Mouse (Mus musculus): ENCODE results near the gene Tia1. TPM values are rescaled to one million over a fixed set of nuclear protein-coding genes. Genes with fewer than 3 reads are reported as not detected.
"Not testable (repeated sequence)": the region's sequence is repeated elsewhere in the genome, so short reads cannot be mapped to it uniquely, and the experiment has no call there.

Gene Tia1
- polyA plus RNA-seq, 1 experiment from 2014 or later, result 165 TPM

DNA sequence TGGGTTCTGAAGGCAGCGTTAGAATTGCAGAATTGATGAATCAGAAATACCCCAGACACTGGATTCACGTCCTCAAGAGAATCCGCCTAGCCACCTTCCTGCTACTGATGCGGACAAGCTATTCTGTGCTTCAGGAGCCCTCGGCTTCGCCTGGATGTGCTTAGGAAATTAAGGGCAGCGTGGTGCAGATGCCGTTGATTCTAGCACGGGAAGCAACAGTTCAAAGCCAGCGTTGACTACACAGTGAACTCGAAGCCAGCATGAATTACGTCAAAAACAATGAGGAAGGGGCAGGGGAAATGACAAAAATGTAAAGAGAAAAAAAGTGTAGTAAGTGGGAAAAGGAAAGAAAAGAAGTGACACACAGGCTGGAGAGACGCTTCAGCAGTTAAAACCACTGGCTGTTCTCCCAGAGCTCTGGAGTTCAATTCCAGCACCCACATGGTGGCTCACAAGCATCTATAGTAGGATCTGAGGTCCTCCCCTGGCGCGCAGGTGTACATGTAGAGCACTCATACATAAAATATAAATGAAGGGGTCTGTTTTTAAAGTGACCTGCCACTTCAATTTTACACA is 33.2 kb upstream of the Tia1 start, which contains the start of gene Snrpg:
Gene Snrpg, plus strand, starts transcription at position 541 of the 576 bp plus-strand sequence.
- H3K36me3 ChIP-seq, result peaks cover 15% of the 10 kb centered on the region
- WGBS, result 15% methylated on average over 15 of the region's 15 CpGs
- no peaks in the 10 kb centered on the region for H3K27me3 ChIP-seq
- peak within 1 kb of the TSS; percentile 82 for H3K4me2 ChIP-seq
- H3K4me1 ChIP-seq, result peaks cover 27% of the 10 kb centered on the region
- H3K4me3 ChIP-seq, result peak within 1 kb of the TSS; percentile 94
- no peak; the same call in 1 of the 2 replicates for ATAC-seq (ENCODE audit: insufficient number of reproducible peaks, low FRiP score, low TSS enrichment, low read depth)
- H3K27ac ChIP-seq, result peak within 1 kb of the TSS; percentile 93
- H3K9ac ChIP-seq, result peak within 1 kb of the TSS; percentile 87
- no peaks in the 10 kb centered on the region for H3K9me3 ChIP-seq

DNA sequence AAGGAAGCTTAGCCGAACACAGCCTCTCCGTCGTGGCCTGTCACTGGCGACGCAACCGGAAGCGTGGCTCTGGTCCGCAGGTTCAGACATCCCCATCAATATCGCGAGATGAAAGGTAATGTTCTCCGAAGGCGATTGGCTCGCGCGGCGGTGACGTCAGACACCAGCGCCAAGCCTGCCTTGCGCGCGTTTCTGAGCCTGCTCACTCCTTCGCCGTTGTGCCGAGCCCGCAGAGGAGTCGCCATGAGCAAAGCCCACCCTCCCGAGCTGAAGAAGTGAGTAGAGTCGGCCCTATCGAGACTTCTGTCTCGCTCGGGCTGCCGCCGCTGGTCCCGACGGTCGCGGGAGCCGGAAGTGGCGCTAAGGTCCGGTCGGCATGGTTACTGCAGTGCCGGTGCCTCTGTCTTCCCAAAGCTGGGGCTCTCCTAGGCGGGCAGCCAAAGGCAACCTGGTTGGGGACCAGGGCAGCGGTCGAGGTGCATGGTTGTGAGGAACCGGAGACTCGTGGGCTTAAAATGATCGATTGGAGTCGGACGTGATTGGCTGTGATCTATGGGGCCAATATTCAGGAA is 32.6 kb upstream of the Tia1 start:
- under 1% methylated on average over 50 of the region's 50 CpGs for WGBS
- H3K27me3 ChIP-seq, result no peaks in the 10 kb centered on the region

DNA sequence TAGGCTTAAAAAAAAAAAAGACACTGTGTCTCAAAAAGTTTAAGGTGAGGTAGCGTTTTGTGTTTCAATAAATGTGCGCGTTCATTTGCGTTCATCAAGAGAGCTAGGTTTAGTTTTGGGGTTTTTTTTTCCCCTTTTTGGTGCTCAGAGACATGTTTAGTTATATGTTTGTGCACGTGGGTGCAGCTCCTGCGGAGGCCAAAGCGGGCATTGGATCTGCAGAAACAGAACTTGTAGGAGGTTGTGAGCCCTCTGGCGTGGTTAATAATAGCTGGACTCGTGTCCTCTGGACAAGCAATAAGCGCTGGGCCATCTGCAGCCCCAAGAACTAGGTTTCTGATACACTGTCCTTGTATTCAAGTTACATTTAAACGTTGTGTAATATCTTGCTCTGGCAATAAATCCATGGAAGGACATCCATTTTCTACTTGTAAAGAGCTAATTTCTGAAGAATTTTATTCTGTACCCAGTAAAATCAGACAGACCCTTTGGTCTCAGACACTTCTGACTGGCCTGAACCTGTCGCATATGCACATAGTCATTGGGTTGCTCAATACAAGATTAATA is 32.0 kb upstream of the Tia1 start:
- H3K27me3 ChIP-seq, result no peaks in the 10 kb centered on the region
- no peaks in the 10 kb centered on the region for H3K9me3 ChIP-seq
- peak overlapping the region; percentile 87 for H3K9ac ChIP-seq
- peak overlapping the region; percentile 93 for H3K27ac ChIP-seq
- peak overlapping the region; percentile 82 for H3K4me2 ChIP-seq
- ATAC-seq (ENCODE audit: insufficient number of reproducible peaks, low FRiP score, low TSS enrichment, low read depth), result no peak
- H3K4me1 ChIP-seq, result peaks cover 18% of the 10 kb centered on the region
- H3K36me3 ChIP-seq, result peaks cover 25% of the 10 kb centered on the region
- peak overlapping the region; percentile 94 for H3K4me3 ChIP-seq
- 3% methylated on average over 12 of the region's 12 CpGs for WGBS

More for the DNA sequence above, 32.6 kb upstream of the Tia1 start:
- Histone ChIP-seq H3K4me3 (peak overlapping the region; percentile 94), H3K9me3 (no peaks in the 10 kb centered on the region), H3K4me2 (peak overlapping the region; percentile 82), H3K36me3 (peaks cover 19% of the 10 kb centered on the region), H3K4me1 (peaks cover 23% of the 10 kb centered on the region), H3K9ac (peak overlapping the region; percentile 87), H3K27ac (peak overlapping the region; percentile 93)
- peak; percentile 93 for ATAC-seq (ENCODE audit: insufficient number of reproducible peaks, low FRiP score, low TSS enrichment, low read depth)

DNA sequence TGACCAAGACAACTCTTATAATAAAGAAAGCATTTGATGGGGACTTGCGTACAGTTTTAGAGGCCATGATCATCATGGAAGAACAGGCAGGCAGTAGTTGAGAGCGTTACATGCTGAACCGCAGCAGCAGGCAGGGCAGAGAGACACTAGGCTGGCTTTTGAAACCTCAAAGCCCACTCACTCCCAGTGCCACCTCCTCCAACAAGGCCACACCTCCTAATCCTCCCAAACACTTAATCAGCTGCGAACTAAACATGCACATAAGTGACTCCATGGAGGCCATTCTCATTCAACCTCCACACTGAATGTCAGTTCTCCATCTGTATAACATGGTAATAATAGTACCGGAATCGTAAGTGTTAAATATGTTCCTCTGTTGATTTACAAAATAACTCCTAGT is 30.5 kb upstream of the Tia1 start:
- 91% methylated on average over 6 of the region's 6 CpGs for WGBS
- Histone ChIP-seq H3K4me1 (peaks cover 17% of the 10 kb centered on the region), H3K4me2 (no peak overlapping the region), H3K9me3 (no peaks in the 10 kb centered on the region), H3K27me3 (no peaks in the 10 kb centered on the region), H3K4me3 (no peak overlapping the region), H3K36me3 (peaks cover 29% of the 10 kb centered on the region), H3K27ac (no peak overlapping the region), H3K9ac (no peak overlapping the region)
- ATAC-seq (ENCODE audit: insufficient number of reproducible peaks, low FRiP score, low TSS enrichment, low read depth), result no peak

DNA sequence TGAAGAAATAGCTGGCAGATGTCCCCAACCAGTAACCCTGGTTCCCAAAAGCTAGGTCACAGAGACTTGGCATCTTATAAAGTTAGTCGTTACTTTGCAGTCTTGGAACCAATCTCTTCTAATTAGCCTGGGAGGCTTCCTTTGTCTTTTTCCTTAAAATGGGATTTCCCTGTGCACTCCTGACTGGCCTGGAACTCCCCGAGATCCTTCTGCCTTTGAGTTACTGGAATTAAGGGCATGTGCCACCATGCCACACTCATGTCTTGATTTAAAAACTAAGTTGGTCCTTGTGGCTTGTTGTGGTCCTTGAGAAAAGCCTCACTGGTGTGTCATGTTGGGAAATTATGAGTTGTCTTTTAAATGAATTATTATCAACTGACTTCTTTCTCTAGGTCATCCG is 25.7 kb upstream of the Tia1 start:
- peaks cover 41% of the 10 kb centered on the region for H3K36me3 ChIP-seq

DNA sequence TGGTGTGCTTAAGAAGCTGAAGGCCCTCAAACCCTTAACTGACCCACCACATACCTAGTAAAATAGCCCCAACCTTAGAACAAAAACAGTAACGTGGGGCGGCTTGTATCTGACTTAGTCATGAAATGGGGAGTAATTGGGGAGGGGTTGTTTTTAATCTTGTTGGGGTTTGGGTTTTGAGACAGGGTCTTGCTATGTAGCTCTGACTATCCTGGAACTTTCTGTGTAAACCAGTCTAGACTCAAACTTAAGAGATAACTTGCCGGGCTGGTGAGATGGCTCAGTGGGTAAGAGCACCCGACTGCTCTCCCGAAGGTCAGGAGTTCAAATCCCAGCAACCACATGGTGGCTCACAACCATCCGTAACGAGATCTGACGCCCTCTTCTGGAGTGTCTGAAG is 23.9 kb upstream of the Tia1 start:
- not testable (repeated sequence) for H3K27me3 ChIP-seq; H3K27ac ChIP-seq; H3K4me2 ChIP-seq; H3K9me3 ChIP-seq; H3K4me1 ChIP-seq; H3K9ac ChIP-seq; ATAC-seq (ENCODE audit: insufficient number of reproducible peaks, low FRiP score, low TSS enrichment, low read depth); H3K4me3 ChIP-seq
- peaks cover 41% of the 10 kb centered on the region for H3K36me3 ChIP-seq
- WGBS, result 71% methylated on average over 8 of the region's 8 CpGs

More for the DNA sequence above, 25.7 kb upstream of the Tia1 start:
- Histone ChIP-seq H3K9me3 (no peaks in the 10 kb centered on the region), H3K4me2 (no peak overlapping the region), H3K27me3 (no peaks in the 10 kb centered on the region), H3K4me3 (no peak overlapping the region), H3K27ac (no peak overlapping the region), H3K9ac (no peak overlapping the region), H3K4me1 (no peaks in the 10 kb centered on the region)
- ATAC-seq (ENCODE audit: insufficient number of reproducible peaks, low FRiP score, low TSS enrichment, low read depth), result no peak
- 89% methylated on average over 3 of the region's 3 CpGs for WGBS

DNA sequence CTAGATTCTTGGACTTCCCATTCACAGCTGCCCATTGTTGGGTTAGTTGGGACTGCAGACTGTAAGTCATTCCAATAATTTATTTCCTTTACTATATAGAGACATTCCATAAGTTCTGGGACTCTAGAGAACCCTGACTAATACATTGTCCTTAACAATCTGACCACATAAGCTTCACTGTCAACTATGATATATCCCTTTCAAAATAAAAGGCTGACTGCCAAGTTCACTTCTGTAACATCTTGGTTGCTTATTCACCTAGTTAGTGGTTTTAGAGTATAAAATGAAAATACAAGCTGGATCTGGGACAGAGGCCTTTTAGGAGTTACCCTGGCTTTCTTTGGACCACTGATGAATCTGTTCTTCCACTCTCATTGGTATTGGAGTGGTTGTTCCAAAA is 21.5 kb upstream of the Tia1 start:
- no peaks in the 10 kb centered on the region for H3K9me3 ChIP-seq
- no peaks in the 10 kb centered on the region for H3K27me3 ChIP-seq
- no peak for ATAC-seq (ENCODE audit: insufficient number of reproducible peaks, low FRiP score, low TSS enrichment, low read depth)
- H3K4me1 ChIP-seq, result no peaks in the 10 kb centered on the region
- no peak overlapping the region for H3K27ac ChIP-seq
- peaks cover 36% of the 10 kb centered on the region for H3K36me3 ChIP-seq
- no peak overlapping the region for H3K9ac ChIP-seq
- no peak overlapping the region for H3K4me3 ChIP-seq
- no peak overlapping the region for H3K4me2 ChIP-seq

DNA sequence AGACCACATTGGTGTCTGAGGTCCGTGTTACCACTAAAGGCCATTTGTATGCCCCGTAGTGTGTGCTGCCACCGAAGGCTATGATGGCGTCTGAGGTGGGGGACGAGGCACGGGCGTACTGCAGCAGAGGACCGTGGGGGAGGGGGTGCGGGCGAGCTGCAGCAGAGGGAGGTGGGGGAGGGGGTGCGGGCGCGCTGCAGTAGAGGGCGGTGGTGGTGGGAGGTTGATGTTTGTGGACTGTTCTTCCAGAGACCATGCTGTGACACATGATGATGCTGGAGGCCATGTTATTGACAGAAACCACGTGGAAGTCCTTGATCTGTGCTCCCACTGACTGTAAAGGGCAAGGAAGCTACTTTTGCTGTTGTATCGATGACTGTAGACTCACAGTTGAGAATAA is 20.6 kb upstream of the Tia1 start:
- Histone ChIP-seq H3K4me2 (no peak overlapping the region), H3K9me3 (no peaks in the 10 kb centered on the region), H3K27ac (no peak overlapping the region), H3K36me3 (peaks cover 35% of the 10 kb centered on the region), H3K4me3 (no peak overlapping the region), H3K4me1 (no peaks in the 10 kb centered on the region), H3K9ac (no peak overlapping the region), H3K27me3 (no peaks in the 10 kb centered on the region)
- no peak for ATAC-seq (ENCODE audit: insufficient number of reproducible peaks, low FRiP score, low TSS enrichment, low read depth)
- 45% methylated on average over 16 of the region's 16 CpGs for WGBS

DNA sequence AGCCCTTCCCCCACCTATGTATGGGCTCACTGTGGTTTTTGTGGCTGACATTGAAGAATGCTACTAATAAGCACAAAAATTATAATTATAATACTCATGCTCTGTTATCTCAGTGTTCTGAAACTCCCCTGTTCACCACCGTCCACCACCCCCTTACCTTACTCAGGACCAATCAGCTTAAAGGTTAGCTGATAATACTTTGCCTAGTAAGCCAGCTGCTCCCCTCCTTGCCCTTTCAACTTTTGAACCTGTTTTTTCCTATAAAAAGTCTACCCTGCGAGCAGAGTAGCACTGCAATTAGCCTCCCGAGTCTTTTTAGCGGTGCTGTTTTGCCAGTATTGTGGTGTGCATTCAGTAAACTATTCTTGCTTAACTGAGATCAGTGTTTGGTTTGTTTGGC is 19.3 kb upstream of the Tia1 start:
- no peaks in the 10 kb centered on the region for H3K4me1 ChIP-seq
- no peak overlapping the region for H3K27ac ChIP-seq
- H3K9me3 ChIP-seq, result no peaks in the 10 kb centered on the region
- no peak overlapping the region for H3K4me3 ChIP-seq
- H3K36me3 ChIP-seq, result peaks cover 35% of the 10 kb centered on the region
- no peak overlapping the region for H3K4me2 ChIP-seq
- H3K27me3 ChIP-seq, result no peaks in the 10 kb centered on the region
- no peak overlapping the region for H3K9ac ChIP-seq
- WGBS, result 48% methylated on average over 4 of the region's 4 CpGs
- no peak for ATAC-seq (ENCODE audit: insufficient number of reproducible peaks, low FRiP score, low TSS enrichment, low read depth)

DNA sequence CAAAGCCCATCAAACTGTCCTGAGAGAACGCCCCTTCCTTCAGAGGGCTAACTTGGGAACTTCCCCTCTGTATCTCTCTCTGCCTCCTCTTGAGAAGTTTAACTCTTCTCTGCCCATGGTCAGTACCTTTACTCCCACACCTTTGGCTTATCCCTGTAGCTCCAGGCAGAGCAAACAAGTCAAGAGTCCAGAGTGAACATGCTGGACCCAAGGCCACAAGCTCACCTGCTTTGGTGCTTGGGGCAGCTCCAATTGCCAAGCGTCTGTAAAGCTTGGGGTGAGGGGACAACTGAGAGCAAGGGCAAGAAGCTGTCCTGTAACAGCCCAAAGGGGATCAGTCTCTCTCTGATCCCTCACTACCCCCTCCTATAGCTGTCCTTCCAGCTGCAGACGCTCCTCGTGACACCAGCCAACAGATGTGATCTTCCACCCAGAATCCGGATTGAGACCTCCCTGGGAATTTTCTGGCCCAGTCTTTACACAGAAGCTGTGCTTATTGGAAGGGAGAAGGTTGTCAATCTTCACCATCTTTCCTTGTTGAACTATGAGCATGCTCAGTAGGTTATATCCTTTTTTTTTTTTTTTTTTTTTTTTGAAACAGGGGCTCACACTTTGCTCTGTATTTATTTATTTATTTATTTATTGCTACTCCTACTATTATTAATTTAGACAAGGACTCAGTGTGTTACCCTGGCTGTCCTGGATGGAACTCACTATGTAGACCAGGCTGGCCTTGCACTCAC is 18.5 kb upstream of the Tia1 start:
- H3K27ac ChIP-seq, result no peak overlapping the region
- no peaks in the 10 kb centered on the region for H3K27me3 ChIP-seq
- H3K4me3 ChIP-seq, result no peak overlapping the region
- no peak for ATAC-seq (ENCODE audit: insufficient number of reproducible peaks, low FRiP score, low TSS enrichment, low read depth)
- no peak overlapping the region for H3K4me2 ChIP-seq
- H3K36me3 ChIP-seq, result peaks cover 40% of the 10 kb centered on the region
- H3K4me1 ChIP-seq, result no peaks in the 10 kb centered on the region
- H3K9ac ChIP-seq, result no peak overlapping the region
- H3K9me3 ChIP-seq, result no peaks in the 10 kb centered on the region
- WGBS, result 89% methylated on average over 5 of the region's 5 CpGs

DNA sequence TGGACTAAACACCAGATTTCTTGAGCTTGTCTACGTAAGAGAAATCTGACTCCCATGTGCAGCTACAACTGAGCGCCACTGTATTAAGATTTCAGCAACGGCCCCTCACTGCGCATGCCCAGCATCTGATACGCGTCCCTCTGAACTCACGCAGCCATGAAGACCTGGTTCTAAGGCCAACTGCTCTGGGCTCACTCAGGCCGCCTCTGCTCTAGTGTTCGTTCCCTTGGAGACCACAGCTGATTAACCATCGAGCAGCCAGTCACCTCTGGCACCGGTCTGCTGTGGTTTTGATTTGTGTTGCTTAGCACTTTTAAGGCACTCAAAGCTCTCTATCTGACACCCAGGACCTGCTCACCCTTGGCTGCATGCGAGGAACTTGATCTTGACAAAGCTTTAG is 16.7 kb upstream of the Tia1 start:
- ATAC-seq (ENCODE audit: insufficient number of reproducible peaks, low FRiP score, low TSS enrichment, low read depth), result no peak
- peaks cover 58% of the 10 kb centered on the region for H3K36me3 ChIP-seq
- no peaks in the 10 kb centered on the region for H3K4me1 ChIP-seq
- no peak overlapping the region for H3K27ac ChIP-seq
- H3K4me2 ChIP-seq, result no peak overlapping the region
- H3K9me3 ChIP-seq, result no peaks in the 10 kb centered on the region
- no peaks in the 10 kb centered on the region for H3K27me3 ChIP-seq
- H3K9ac ChIP-seq, result no peak overlapping the region
- WGBS, result 87% methylated on average over 12 of the region's 12 CpGs
- H3K4me3 ChIP-seq, result no peak overlapping the region

DNA sequence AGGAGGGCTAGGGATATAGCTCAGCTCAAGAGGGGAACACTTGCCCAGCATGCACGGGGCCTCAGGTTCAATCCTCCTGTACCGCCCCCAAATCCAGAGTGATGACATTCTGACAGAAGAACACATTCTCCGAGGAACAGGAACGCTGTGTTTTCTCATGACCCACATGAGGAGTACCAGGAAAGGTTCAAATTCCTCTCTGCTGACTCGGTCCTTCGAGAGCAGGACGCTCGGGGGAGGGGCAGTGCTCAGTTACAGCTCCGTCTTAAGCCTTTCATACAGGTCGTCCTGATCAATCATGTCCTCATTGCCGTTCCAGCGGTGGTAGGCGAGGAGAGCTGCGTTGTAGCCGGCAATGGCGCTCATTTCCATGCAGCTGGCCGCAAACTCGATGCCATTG is 15.6 kb upstream of the Tia1 start:
- no peak for ATAC-seq (ENCODE audit: insufficient number of reproducible peaks, low FRiP score, low TSS enrichment, low read depth)
- Histone ChIP-seq H3K4me1 (no peaks in the 10 kb centered on the region), H3K27ac (no peak overlapping the region), H3K9me3 (no peaks in the 10 kb centered on the region), H3K9ac (no peak overlapping the region), H3K27me3 (no peaks in the 10 kb centered on the region), H3K36me3 (peaks cover 60% of the 10 kb centered on the region), H3K4me3 (no peak overlapping the region), H3K4me2 (no peak overlapping the region)
- WGBS, result 80% methylated on average over 18 of the region's 18 CpGs
